16 mouse cellular contexts compared by ENCODE assay signal in the genomic region with DNA sequence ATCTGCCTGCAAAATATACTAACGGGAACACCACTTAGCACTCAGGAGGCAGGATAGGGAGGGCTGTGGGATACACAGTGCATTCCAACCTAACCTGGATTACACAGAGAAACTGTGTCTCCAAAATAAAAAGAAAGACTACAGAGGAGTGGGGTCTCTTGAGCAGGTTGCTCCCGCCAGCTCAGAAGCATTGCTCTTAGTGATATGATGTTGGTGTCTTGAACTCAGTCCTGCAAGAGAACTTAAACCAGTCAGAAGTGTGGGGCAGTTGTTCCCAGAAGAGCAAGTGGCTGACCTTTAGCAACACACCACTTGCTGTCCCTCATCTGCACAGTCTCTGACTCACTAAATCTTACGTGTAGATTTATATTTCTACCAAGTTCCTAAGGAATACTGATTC.
"Had no signal": no experiment of that assay in that cellular context is flagged by ENCODE, and none has a peak within 500 bp of the region (broad histone marks: within the 10 kb centered on the region; RNA-seq: fewer than 3 reads in every experiment).

No protein-coding gene starts in this region.

- H3K36me3 ChIP-seq: neural tube, embryonic 13.5 days; neural tube, embryonic 15.5 days; stomach, embryonic 15.5 days had no signal

- H3K4me1 ChIP-seq: neural tube, embryonic 13.5 days; neural tube, embryonic 15.5 days; stomach, embryonic 15.5 days had no signal

- H3K27me3 ChIP-seq: neural tube, embryonic 13.5 days; neural tube, embryonic 15.5 days; stomach, embryonic 15.5 days had no signal

- H3K9ac ChIP-seq: neural tube, embryonic 13.5 days; neural tube, embryonic 15.5 days; stomach, embryonic 15.5 days had no signal

- DNase-seq: retina, postnatal 1 day; right cerebral cortex, adult 18-20 months; right cerebral cortex, postnatal 14 days; right cerebral cortex, postnatal 25 days; right cerebral cortex, postnatal 4 days; spleen, adult 18-20 months; thymus, adult 18-20 months; thymus, adult 2 months; thymus, postnatal 14 days; thymus, postnatal 25 days; thymus, postnatal 36 days; thymus, postnatal 4 days had no signal

- H3K27ac ChIP-seq: neural tube, embryonic 13.5 days; neural tube, embryonic 15.5 days; stomach, embryonic 15.5 days; stomach, postnatal 0 days had no signal

- H3K4me3 ChIP-seq: neural tube, embryonic 13.5 days; neural tube, embryonic 15.5 days; stomach, embryonic 15.5 days had no signal

- H3K9me3 ChIP-seq: neural tube, embryonic 13.5 days; neural tube, embryonic 15.5 days; stomach, embryonic 15.5 days had no signal
